8 mouse cellular contexts compared by ENCODE assay signal in genomic region chr13:48731046-48731996, GRCm38 (mm10).
DNase-seq lines count a peak whose midpoint lies in the region; ATAC-seq and TF ChIP-seq lines count a peak whose summit lies in the region.

No protein-coding gene starts in this region.

- no peak for TF ChIP-seq POLR2A in ES-Bruce4 (IDR thresholded peaks at IDR 0.05; ENCODE audit: insufficient read depth, low read length)

- TF ChIP-seq EP300 in ES-Bruce4 (IDR thresholded peaks at IDR 0.05; ENCODE audit: insufficient read depth, low read depth, low read length): no peak

- ATAC-seq in forebrain, embryonic 15.5 days (replicated peaks): peak; percentile 49; the same call in 1 of the 2 replicates
- ATAC-seq in midbrain, embryonic 12.5 days (ENCODE audit: low FRiP score, low read depth): peak; percentile 58; the same call in 1 of the 2 replicates
- no peak for ATAC-seq in frontal cortex, adult (ENCODE audit: low TSS enrichment)
- no peak for ATAC-seq in erythroblast, adult 5-6 weeks (replicated peaks; ENCODE audit: low FRiP score, poor library complexity, severe bottlenecking)

- WGBS in forebrain, embryonic 15.5 days: 2% methylated on average over 48 of the region's 51 CpGs
- 2% methylated on average over 49 of the region's 51 CpGs for WGBS in midbrain, embryonic 12.5 days

- H3K4me2 ChIP-seq in forebrain, embryonic 15.5 days (replicated peaks): peak overlapping the region; percentile 53
- H3K4me2 ChIP-seq in midbrain, embryonic 12.5 days (replicated peaks): peak overlapping the region; percentile 50

- no peak for TF ChIP-seq CTCF in ES-Bruce4 (IDR thresholded peaks at IDR 0.05; ENCODE audit: low read depth, low read length)

- peak overlapping the region; percentile 9; the same call in 1 of the 2 replicates for H3K9ac ChIP-seq in ES-Bruce4 (ENCODE audit: low read depth, poor library complexity, severe bottlenecking)
- H3K9ac ChIP-seq in forebrain, embryonic 15.5 days (replicated peaks): 0 out of 2 replicates have a peak overlapping the region, but pooled peaks have one; percentile 19
- no peak overlapping the region for H3K9ac ChIP-seq in midbrain, embryonic 12.5 days (replicated peaks)

- no peaks in the 10 kb centered on the region for H3K4me1 ChIP-seq in ES-Bruce4 (ENCODE audit: control insufficient read depth, insufficient read depth, low read length)
- peaks cover 19% of the 10 kb centered on the region for H3K4me1 ChIP-seq in forebrain, embryonic 15.5 days
- peaks cover 21% of the 10 kb centered on the region for H3K4me1 ChIP-seq in midbrain, embryonic 12.5 days

- H3K4me3 ChIP-seq in ES-Bruce4 (ENCODE audit: low read depth, low read length): peak overlapping the region; percentile 37
- peak overlapping the region; percentile 34 for H3K4me3 ChIP-seq in forebrain, embryonic 15.5 days
- H3K4me3 ChIP-seq in midbrain, embryonic 12.5 days: peak overlapping the region; percentile 32

- no peaks in the 10 kb centered on the region for H3K36me3 ChIP-seq in ES-Bruce4 (ENCODE audit: control insufficient read depth, insufficient read depth, low read length, poor library complexity, severe bottlenecking)
- H3K36me3 ChIP-seq in forebrain, embryonic 15.5 days: no peaks in the 10 kb centered on the region
- no peaks in the 10 kb centered on the region for H3K36me3 ChIP-seq in midbrain, embryonic 12.5 days

- peaks cover 2% of the 10 kb centered on the region; the same call in 1 of the 2 replicates for H3K27me3 ChIP-seq in ES-Bruce4 (ENCODE audit: control insufficient read depth, insufficient read depth, low read length, poor library complexity, severe bottlenecking)
- peaks cover 48% of the 10 kb centered on the region for H3K27me3 ChIP-seq in forebrain, embryonic 15.5 days
- H3K27me3 ChIP-seq in midbrain, embryonic 12.5 days: peaks cover 84% of the 10 kb centered on the region

- peak; percentile 14 for DNase-seq in adrenal gland, postnatal 10 days
- DNase-seq in adrenal gland, adult (ENCODE audit: inconsistent age in 2 of 2, low spot score in 1 of 2): no peak
- DNase-seq in kidney, postnatal 14 days: peak; percentile 17

- H3K9me3 ChIP-seq in ES-Bruce4 (replicated peaks; ENCODE audit: control insufficient read depth, insufficient read depth, low read length, poor library complexity, severe bottlenecking): no peaks in the 10 kb centered on the region
- no peaks in the 10 kb centered on the region for H3K9me3 ChIP-seq in forebrain, embryonic 15.5 days
- no peaks in the 10 kb centered on the region for H3K9me3 ChIP-seq in midbrain, embryonic 12.5 days

- H3K27ac ChIP-seq in ES-Bruce4 (ENCODE audit: insufficient read depth, low read length): no peak overlapping the region
- no peak overlapping the region for H3K27ac ChIP-seq in forebrain, embryonic 15.5 days (replicated peaks)
- H3K27ac ChIP-seq in midbrain, embryonic 12.5 days (replicated peaks): no peak overlapping the region

Comparison
In these comparisons a context has a peak if more than half of its experiments do, and no peak if none do; other contexts are left out.
1. DNase-seq: peak in adrenal gland, postnatal 10 days (single experiment) and kidney, postnatal 14 days (single experiment); none in adrenal gland, adult (0 of 2).
2. ATAC-seq: peak in forebrain, embryonic 15.5 days (single experiment) and midbrain, embryonic 12.5 days (single experiment); none in frontal cortex, adult (single experiment) and erythroblast, adult 5-6 weeks (single experiment).
3. Peak in every context shown above with its lines, with median percentiles within 50 percentile points of each other: H3K4me3 ChIP-seq.